Mouse (Mus musculus): ENCODE results near the gene Elavl1. TPM values are rescaled to one million over a fixed set of nuclear protein-coding genes. Genes with fewer than 3 reads are reported as not detected.
A peak's percentile ranks its signal among the peaks of the same experiment; 100 is the strongest.

Elavl1 gene
- polyA plus RNA-seq, 1 experiment = 43.2 TPM

- WGBS = 47% methylated on average over 8 of the region's 8 CpGs
- Histone ChIP-seq H3K36me3 (ENCODE audit: control insufficient read depth, insufficient read depth, low read length) (0 out of 2 replicates have a peak, but pooled peaks cover 1% of the 10 kb centered on the region), H3K27ac (ENCODE audit: control insufficient read depth, insufficient read depth, low read length) (no peak overlapping the region), H3K4me1 (replicated peaks; ENCODE audit: control insufficient read depth, insufficient read depth, low read length) (peaks cover 8% of the 10 kb centered on the region), H3K27me3 (ENCODE audit: control insufficient read depth, insufficient read depth, low read length) (no peaks in the 10 kb centered on the region), H3K4me3 (ENCODE audit: control insufficient read depth, insufficient read depth, low read length) (no peak overlapping the region)
- no peak for DNase-seq
- TF ChIP-seq CTCF (IDR thresholded peaks at IDR 0.05; ENCODE audit: borderline replicate concordance, control insufficient read depth, extremely low read depth, insufficient read depth, low read length, poor library complexity) (no peak), POLR2A (IDR thresholded peaks at IDR 0.05; ENCODE audit: control insufficient read depth, extremely low read depth, insufficient read depth, low read length, poor library complexity) (no peak)
These were observed 73.0 kb downstream of the Elavl1 start for GRCm38 (mm10) chr8:4252116-4252760.

GRCm38 (mm10) chr8:4250306-4250970 is 74.8 kb downstream of the Elavl1 start:
- peaks cover 11% of the 10 kb centered on the region for H3K36me3 ChIP-seq (ENCODE audit: control insufficient read depth, insufficient read depth, low read length)
- peaks cover 8% of the 10 kb centered on the region for H3K4me1 ChIP-seq (replicated peaks; ENCODE audit: control insufficient read depth, insufficient read depth, low read length)
- WGBS = 60% methylated on average over 26 of the region's 26 CpGs
- no peak overlapping the region for H3K27ac ChIP-seq (ENCODE audit: control insufficient read depth, insufficient read depth, low read length)
- H3K27me3 ChIP-seq (ENCODE audit: control insufficient read depth, insufficient read depth, low read length) = no peaks in the 10 kb centered on the region
- H3K4me3 ChIP-seq (ENCODE audit: control insufficient read depth, insufficient read depth, low read length) = no peak overlapping the region
- peak; percentile 82 for DNase-seq
- TF ChIP-seq CTCF (IDR thresholded peaks at IDR 0.05; ENCODE audit: borderline replicate concordance, control insufficient read depth, extremely low read depth, insufficient read depth, low read length, poor library complexity) = peak; percentile 92
- no peak for TF ChIP-seq POLR2A (IDR thresholded peaks at IDR 0.05; ENCODE audit: control insufficient read depth, extremely low read depth, insufficient read depth, low read length, poor library complexity)

GRCm38 (mm10) chr8:4249213-4249612 is 76.0 kb downstream of the Elavl1 start:
- Histone ChIP-seq H3K4me1 (replicated peaks; ENCODE audit: control insufficient read depth, insufficient read depth, low read length) (peaks cover 8% of the 10 kb centered on the region), H3K36me3 (ENCODE audit: control insufficient read depth, insufficient read depth, low read length) (peaks cover 23% of the 10 kb centered on the region), H3K4me3 (ENCODE audit: control insufficient read depth, insufficient read depth, low read length) (no peak overlapping the region), H3K27me3 (ENCODE audit: control insufficient read depth, insufficient read depth, low read length) (no peaks in the 10 kb centered on the region), H3K27ac (ENCODE audit: control insufficient read depth, insufficient read depth, low read length) (no peak overlapping the region)
- no peak for DNase-seq
- WGBS = 94% methylated on average over 29 of the region's 29 CpGs
- TF ChIP-seq POLR2A (IDR thresholded peaks at IDR 0.05; ENCODE audit: control insufficient read depth, extremely low read depth, insufficient read depth, low read length, poor library complexity) (no peak), CTCF (IDR thresholded peaks at IDR 0.05; ENCODE audit: borderline replicate concordance, control insufficient read depth, extremely low read depth, insufficient read depth, low read length, poor library complexity) (no peak)

GRCm38 (mm10) chr8:4247951-4248540 is 77.2 kb downstream of the Elavl1 start, which contains the start of gene Tgfbr3l:
Tgfbr3l (plus strand) TSS chr8:4248214.
- H3K27me3 ChIP-seq (ENCODE audit: control insufficient read depth, insufficient read depth, low read length) = no peaks in the 10 kb centered on the region
- no peak for DNase-seq
- peaks cover 30% of the 10 kb centered on the region for H3K36me3 ChIP-seq (ENCODE audit: control insufficient read depth, insufficient read depth, low read length)
- TF ChIP-seq POLR2A (IDR thresholded peaks at IDR 0.05; ENCODE audit: control insufficient read depth, extremely low read depth, insufficient read depth, low read length, poor library complexity) (no peak), CTCF (IDR thresholded peaks at IDR 0.05; ENCODE audit: borderline replicate concordance, control insufficient read depth, extremely low read depth, insufficient read depth, low read length, poor library complexity) (no peak)
- peaks cover 5% of the 10 kb centered on the region for H3K4me1 ChIP-seq (replicated peaks; ENCODE audit: control insufficient read depth, insufficient read depth, low read length)
- 93% methylated on average over 15 of the region's 15 CpGs for WGBS
- no peak within 1 kb of the TSS for H3K4me3 ChIP-seq (ENCODE audit: control insufficient read depth, insufficient read depth, low read length)
- H3K27ac ChIP-seq (ENCODE audit: control insufficient read depth, insufficient read depth, low read length) = no peak within 1 kb of the TSS

DNA sequence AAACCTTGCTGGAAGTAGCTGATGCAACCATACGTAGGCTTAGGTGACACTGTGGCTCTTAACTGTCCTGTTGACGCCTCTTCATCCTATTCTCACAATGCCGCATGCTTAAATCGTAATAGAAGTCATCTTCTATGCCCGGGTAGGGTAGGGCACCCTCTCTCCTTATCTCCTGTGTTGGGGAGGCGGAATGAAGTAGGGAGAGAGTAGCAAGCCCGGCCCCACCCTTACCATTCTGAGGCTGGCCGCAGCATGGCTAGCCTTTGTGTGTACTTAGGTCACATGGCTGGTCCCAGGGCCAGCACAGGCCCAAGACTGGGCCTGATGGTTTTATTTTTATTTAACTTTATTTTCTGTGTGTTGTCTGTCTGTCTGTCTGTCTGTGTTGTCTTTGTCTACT is 78.0 kb downstream of the Elavl1 start:
- H3K4me1 ChIP-seq (replicated peaks; ENCODE audit: control insufficient read depth, insufficient read depth, low read length) = 0 out of 2 replicates have a peak, but pooled peaks cover under 1% of the 10 kb centered on the region
- H3K27ac ChIP-seq (ENCODE audit: control insufficient read depth, insufficient read depth, low read length) = no peak overlapping the region
- TF ChIP-seq POLR2A (IDR thresholded peaks at IDR 0.05; ENCODE audit: control insufficient read depth, extremely low read depth, insufficient read depth, low read length, poor library complexity) = no peak
- no peak for TF ChIP-seq CTCF (IDR thresholded peaks at IDR 0.05; ENCODE audit: borderline replicate concordance, control insufficient read depth, extremely low read depth, insufficient read depth, low read length, poor library complexity)
- no peak for DNase-seq
- no peaks in the 10 kb centered on the region for H3K27me3 ChIP-seq (ENCODE audit: control insufficient read depth, insufficient read depth, low read length)
- peaks cover 30% of the 10 kb centered on the region for H3K36me3 ChIP-seq (ENCODE audit: control insufficient read depth, insufficient read depth, low read length)
- H3K4me3 ChIP-seq (ENCODE audit: control insufficient read depth, insufficient read depth, low read length) = no peak overlapping the region
- WGBS = 92% methylated on average over 8 of the region's 8 CpGs

GRCm38 (mm10) chr8:4245737-4246136 is 79.5 kb downstream of the Elavl1 start:
- TF ChIP-seq CTCF (IDR thresholded peaks at IDR 0.05; ENCODE audit: borderline replicate concordance, control insufficient read depth, extremely low read depth, insufficient read depth, low read length, poor library complexity) (no peak), POLR2A (IDR thresholded peaks at IDR 0.05; ENCODE audit: control insufficient read depth, extremely low read depth, insufficient read depth, low read length, poor library complexity) (no peak)
- no peaks in the 10 kb centered on the region for H3K4me1 ChIP-seq (replicated peaks; ENCODE audit: control insufficient read depth, insufficient read depth, low read length)
- peaks cover 30% of the 10 kb centered on the region for H3K36me3 ChIP-seq (ENCODE audit: control insufficient read depth, insufficient read depth, low read length)

More at GRCm38 (mm10) chr8:4245737-4246136, 79.5 kb downstream of the Elavl1 start:
- no peak for DNase-seq
- WGBS = 98% methylated on average over 13 of the region's 13 CpGs
- Histone ChIP-seq H3K27me3 (ENCODE audit: control insufficient read depth, insufficient read depth, low read length) (no peaks in the 10 kb centered on the region), H3K4me3 (ENCODE audit: control insufficient read depth, insufficient read depth, low read length) (no peak overlapping the region), H3K27ac (ENCODE audit: control insufficient read depth, insufficient read depth, low read length) (no peak overlapping the region)

All from thymus, adult 2 months (tissue).